Mouse (Mus musculus) retina, postnatal 1 day (tissue): Measurements from ENCODE around the gene Prss46.

Source experiments
- DNase-seq: peaks from one replicate; pipeline ENCODE4 v3.0.0-alpha.2; 2012

Prss46 gene

DNA sequence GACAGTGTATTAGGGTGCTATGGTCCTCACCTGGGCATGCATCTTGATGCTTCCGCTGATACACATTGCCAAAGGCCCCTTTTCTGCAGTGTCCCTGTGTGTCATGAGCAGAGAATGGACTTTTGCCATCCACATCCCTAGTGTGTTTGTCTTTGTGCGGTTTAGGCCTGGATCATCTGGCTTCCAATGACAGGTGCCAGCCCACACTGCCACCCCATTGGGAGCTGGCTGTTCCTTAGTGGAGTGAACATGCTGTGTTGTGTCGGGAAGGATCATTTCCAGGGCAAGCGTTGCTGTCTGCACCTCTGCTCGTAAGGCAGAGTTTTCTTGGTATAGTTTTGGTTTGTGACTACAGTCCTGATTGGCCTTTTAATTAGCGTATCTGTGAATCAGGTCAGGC, 56.9 kb downstream of the Prss46 start:
- DNase-seq, result no peak

DNA sequence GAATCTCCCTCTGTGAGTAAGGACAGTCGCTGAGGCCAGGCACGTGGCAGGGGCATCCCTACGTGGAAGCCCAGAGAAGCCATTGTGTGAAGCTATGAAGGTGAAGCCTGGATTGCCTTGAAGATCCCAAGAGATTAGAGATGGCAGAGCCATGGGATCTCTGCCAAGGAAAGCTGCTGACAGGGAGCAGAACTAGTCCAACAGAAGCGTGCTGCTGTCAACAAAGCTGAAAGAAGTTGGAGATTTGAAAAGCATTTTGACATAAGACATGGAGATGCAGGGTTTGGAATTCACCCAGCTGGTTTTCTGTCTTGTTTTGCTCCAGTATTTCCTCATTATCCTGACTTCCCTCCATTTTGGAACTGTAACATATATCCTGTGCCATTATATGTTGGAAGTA, 58.0 kb downstream of the Prss46 start:
- no peak for DNase-seq
